15 mouse cellular contexts compared by ENCODE assay signal in genomic region chr9:56463046-56463445, GRCm38 (mm10). TPM values are rescaled to one million over a fixed set of nuclear protein-coding genes. Genes with fewer than 3 reads are reported as not detected.
DNase-seq lines count a peak whose midpoint lies in the region; ATAC-seq and TF ChIP-seq lines count a peak whose summit lies in the region.
"Had no signal": no experiment of that assay in that cellular context is flagged by ENCODE, and none has a peak within 500 bp of the region (broad histone marks: within the 10 kb centered on the region; RNA-seq: fewer than 3 reads in every experiment).

No protein-coding gene starts in this region.

- no peaks in the 10 kb centered on the region for H3K9me3 ChIP-seq in heart, postnatal 0 days (replicated peaks; ENCODE audit: control insufficient read depth, low read length)
- no peaks in the 10 kb centered on the region for H3K9me3 ChIP-seq in lung, embryonic 14.5 days (ENCODE audit: low read depth, low read length)
- no peaks in the 10 kb centered on the region for H3K9me3 ChIP-seq in intestine, postnatal 0 days (ENCODE audit: control insufficient read depth)
- H3K9me3 ChIP-seq: limb, embryonic 12.5 days; midbrain, embryonic 12.5 days had no signal

- H3K9ac ChIP-seq in heart, postnatal 0 days (replicated peaks; ENCODE audit: low read depth, low read length): no peak overlapping the region
- no peak overlapping the region for H3K9ac ChIP-seq in lung, embryonic 14.5 days
- no peak overlapping the region for H3K9ac ChIP-seq in intestine, postnatal 0 days (ENCODE audit: low read depth, low read length)
- H3K9ac ChIP-seq: forebrain, postnatal 0 days; limb, embryonic 12.5 days; midbrain, embryonic 12.5 days had no signal

- WGBS in heart, postnatal 0 days: 72% methylated on average over 2 of the region's 2 CpGs
- WGBS in lung, embryonic 14.5 days: 75% methylated on average over 2 of the region's 2 CpGs
- 86% methylated on average over 2 of the region's 2 CpGs for WGBS in intestine, postnatal 0 days

- peaks cover 9% of the 10 kb centered on the region; the same call in 1 of the 2 replicates for H3K36me3 ChIP-seq in heart, postnatal 0 days (replicated peaks; ENCODE audit: control insufficient read depth, insufficient read depth, low read length)
- peaks cover 9% of the 10 kb centered on the region; the same call in 1 of the 2 replicates for H3K36me3 ChIP-seq in lung, embryonic 14.5 days (ENCODE audit: insufficient read depth)
- H3K36me3 ChIP-seq in intestine, postnatal 0 days (ENCODE audit: control insufficient read depth, insufficient read depth): peaks cover 6% of the 10 kb centered on the region; the same call in 1 of the 2 replicates

- ATAC-seq in heart, postnatal 0 days (ENCODE audit: insufficient read depth, low read depth): no peak
- ATAC-seq in lung, embryonic 14.5 days (ENCODE audit: insufficient read depth): no peak
- no peak for ATAC-seq in intestine, postnatal 0 days
- ATAC-seq: forebrain, postnatal 0 days had no signal

- peaks cover 42% of the 10 kb centered on the region for H3K4me1 ChIP-seq in heart, postnatal 0 days (ENCODE audit: control insufficient read depth, insufficient read depth)
- H3K4me1 ChIP-seq in lung, embryonic 14.5 days (ENCODE audit: insufficient read depth): peaks cover 37% of the 10 kb centered on the region
- peaks cover 32% of the 10 kb centered on the region for H3K4me1 ChIP-seq in brown adipose tissue, adult 24 weeks (ENCODE audit: control insufficient read depth, insufficient read depth, insufficient read length, low read length)
- H3K4me1 ChIP-seq in intestine, postnatal 0 days (replicated peaks; ENCODE audit: control insufficient read depth, insufficient read depth, low read length): peaks cover 12% of the 10 kb centered on the region; the same call in 1 of the 2 replicates

- H3K4me3 ChIP-seq in heart, postnatal 0 days (ENCODE audit: low read depth, low read length): no peak overlapping the region
- no peak overlapping the region for H3K4me3 ChIP-seq in lung, embryonic 14.5 days (ENCODE audit: low read depth, low read length)
- H3K4me3 ChIP-seq in brown adipose tissue, adult 24 weeks (ENCODE audit: insufficient read depth, low read depth, low read length): no peak overlapping the region
- no peak overlapping the region for H3K4me3 ChIP-seq in intestine, postnatal 0 days (ENCODE audit: low read depth, low read length)
- H3K4me3 ChIP-seq: erythroblast, embryonic 14.5 days; limb, embryonic 12.5 days; midbrain, embryonic 12.5 days had no signal

- no peak overlapping the region for H3K4me2 ChIP-seq in heart, postnatal 0 days (ENCODE audit: low read depth, low read length)
- H3K4me2 ChIP-seq in lung, embryonic 14.5 days: peak overlapping the region; percentile 31; the same call in 1 of the 2 replicates
- no peak overlapping the region for H3K4me2 ChIP-seq in intestine, postnatal 0 days (replicated peaks; ENCODE audit: low read depth)
- H3K4me2 ChIP-seq: limb, embryonic 12.5 days; midbrain, embryonic 12.5 days had no signal

- DNase-seq in heart, postnatal 0 days (ENCODE audit: low spot score): no peak
- DNase-seq in heart, adult 18-20 months: no peak
- no peak for DNase-seq in lung, embryonic 14.5 days
- DNase-seq in lung, postnatal 25 days (ENCODE audit: low spot score): no peak
- DNase-seq in cerebellum, adult 9-10 months: no peak
- DNase-seq in thymus, postnatal 4 days: no peak
- DNase-seq: forebrain, postnatal 0 days; right cerebral cortex, adult 18-20 months; spleen, adult 18-20 months; thymus, postnatal 36 days had no signal

- H3K27ac ChIP-seq in heart, postnatal 0 days (ENCODE audit: low read depth): peak overlapping the region; percentile 70
- peak overlapping the region; percentile 88 for H3K27ac ChIP-seq in lung, embryonic 14.5 days (ENCODE audit: low read depth)
- 0 out of 2 replicates have a peak overlapping the region, but pooled peaks have one; percentile 40 for H3K27ac ChIP-seq in brown adipose tissue, adult 24 weeks (replicated peaks; ENCODE audit: low read depth, low read length)
- H3K27ac ChIP-seq in intestine, postnatal 0 days (ENCODE audit: low read depth, low read length): peak overlapping the region; percentile 17; the same call in 1 of the 2 replicates
- H3K27ac ChIP-seq: midbrain, embryonic 12.5 days had no signal

- TF ChIP-seq EP300 in heart, postnatal 0 days (IDR thresholded peaks at IDR 0.05; ENCODE audit: low read depth): no peak

- H3K27me3 ChIP-seq in heart, postnatal 0 days (ENCODE audit: control insufficient read depth, insufficient read depth, low read length): no peaks in the 10 kb centered on the region
- H3K27me3 ChIP-seq in lung, embryonic 14.5 days (ENCODE audit: insufficient read depth, low read length): no peaks in the 10 kb centered on the region
- no peaks in the 10 kb centered on the region for H3K27me3 ChIP-seq in intestine, postnatal 0 days (replicated peaks; ENCODE audit: control insufficient read depth, insufficient read depth, low read length)
- H3K27me3 ChIP-seq: limb, embryonic 12.5 days; midbrain, embryonic 12.5 days had no signal

- no peak for TF ChIP-seq CTCF in heart, postnatal 0 days (IDR thresholded peaks at IDR 0.05; ENCODE audit: low read depth)
- no peak for TF ChIP-seq CTCF in lung, embryonic 14.5 days (IDR thresholded peaks at IDR 0.05; ENCODE audit: low read depth)
- no peak for TF ChIP-seq CTCF in intestine, postnatal 0 days (IDR thresholded peaks at IDR 0.05; ENCODE audit: low read depth)

RNA-seq across cellular contexts. Expression of gene Hmg20a, which starts 44.6 kb away (rescaled TPM):
- total RNA-seq in heart, postnatal 0 days (2014; rRNA removed; ENCODE audit: low replicate concordance): 28.6 and 30.1 TPM in 2 replicates
- polyA plus RNA-seq in heart, postnatal 0 days (2015; fragmentation: Nextera tagmentation; extraction: Ambion mirVana): 31.5 and 34.3 TPM in 2 replicates
- 10 to 100 TPM; 15.6 to 18.4 TPM for total RNA-seq in heart, adult 18-20 months (2021)
- polyA plus RNA-seq in lung, embryonic 14.5 days (2014; fragmentation: Nextera tagmentation; extraction: Ambion mirVana): 59.9 and 60.0 TPM in 2 replicates
- 12.6 and 13.9 TPM in 2 replicates for polyA plus RNA-seq in brown adipose tissue, adult 24 weeks (2012; ENCODE audit: insufficient read depth, insufficient read length, missing spikeins)
- 12.9 and 14.3 TPM in 2 replicates for polyA plus RNA-seq in intestine, postnatal 0 days (2015; fragmentation: Nextera tagmentation; extraction: Ambion mirVana)

RNA-seq across cellular contexts. Expression of gene Peak1, which starts 45.2 kb away (rescaled TPM):
- 19.7 and 28.7 TPM in 2 replicates for total RNA-seq in heart, postnatal 0 days (2014; rRNA removed; ENCODE audit: low replicate concordance)
- 7.3 and 8.1 TPM in 2 replicates for polyA plus RNA-seq in heart, postnatal 0 days (2015; fragmentation: Nextera tagmentation; extraction: Ambion mirVana)
- total RNA-seq in heart, adult 18-20 months (2021): 10 to 100 TPM; 34.9 to 35.1 TPM
- 32.2 and 34.9 TPM in 2 replicates for polyA plus RNA-seq in lung, embryonic 14.5 days (2014; fragmentation: Nextera tagmentation; extraction: Ambion mirVana)
- polyA plus RNA-seq in brown adipose tissue, adult 24 weeks (2012; ENCODE audit: insufficient read depth, insufficient read length, missing spikeins): 7.5 and 9.6 TPM in 2 replicates
- polyA plus RNA-seq in intestine, postnatal 0 days (2015; fragmentation: Nextera tagmentation; extraction: Ambion mirVana): 5.9 and 6.4 TPM in 2 replicates

Comparison
In these comparisons a context has a peak if more than half of its experiments do, and no peak if none do; other contexts are left out.
1. H3K27ac ChIP-seq: peak in every context shown above with its lines; median percentile 88 in lung, embryonic 14.5 days; 70 in heart, postnatal 0 days; 40 in brown adipose tissue, adult 24 weeks; 17 in intestine, postnatal 0 days.